Mouse (Mus musculus): ENCODE measurements around the gene Dr1. TPM values are rescaled to one million over a fixed set of nuclear protein-coding genes. Genes with fewer than 3 reads are reported as not detected.
A peak's percentile ranks its signal among the peaks of the same experiment; 100 is the strongest.
"Not testable (repeated sequence)": the region's sequence is repeated elsewhere in the genome, so short reads cannot be mapped to it uniquely, and the experiment has no call there.

Dr1 gene
- polyA plus RNA-seq, 1 experiment from 2014 or later = 23.9 TPM

- WGBS = 31% methylated on average over 9 of the region's 9 CpGs
- Histone ChIP-seq H3K9me3 (replicated peaks) (no peaks in the 10 kb centered on the region), H3K4me1 (replicated peaks) (peaks cover 21% of the 10 kb centered on the region), H3K4me3 (peak overlapping the region; percentile 90), H3K4me2 (peak overlapping the region; percentile 78), H3K27me3 (no peaks in the 10 kb centered on the region), H3K27ac (no peak overlapping the region), H3K36me3 (peaks cover 4% of the 10 kb centered on the region; the same call in 1 of the 2 replicates), H3K9ac (peak overlapping the region; percentile 8; the same call in 1 of the 2 replicates)
- ATAC-seq (replicated peaks; ENCODE audit: insufficient number of reproducible peaks, insufficient read depth, low FRiP score, low read depth) = no peak
These were observed 1.7 kb downstream of the Dr1 start for GRCm38 (mm10) chr5:108270415-108270814.

DNA sequence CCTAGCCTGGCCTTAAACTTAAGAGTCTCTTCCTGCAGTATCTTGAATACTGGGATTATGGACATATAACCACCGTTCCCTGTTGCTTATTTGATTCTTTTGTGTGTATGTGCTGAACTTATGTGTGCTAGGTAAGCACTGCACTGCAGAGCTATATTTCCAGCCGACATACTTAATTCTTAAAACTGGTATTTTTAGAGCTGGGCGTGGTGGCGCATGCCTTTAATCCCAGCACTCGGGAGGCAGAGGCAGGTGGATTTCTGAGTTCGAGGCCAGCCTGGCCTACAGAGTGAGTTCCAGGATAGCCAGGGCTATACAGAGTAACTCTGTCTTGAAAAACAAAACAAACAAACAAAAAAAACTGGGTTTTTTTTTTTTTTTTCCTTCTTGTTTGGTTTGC lies 2.6 kb downstream of the Dr1 start:
- H3K27me3 ChIP-seq; ATAC-seq (replicated peaks; ENCODE audit: insufficient number of reproducible peaks, insufficient read depth, low FRiP score, low read depth); H3K27ac ChIP-seq; H3K9ac ChIP-seq; H3K36me3 ChIP-seq; H3K9me3 ChIP-seq (replicated peaks); H3K4me3 ChIP-seq: not testable (repeated sequence)
- WGBS = 88% methylated on average over 6 of the region's 6 CpGs
- peak overlapping the region; percentile 78 for H3K4me2 ChIP-seq
- peaks cover 21% of the 10 kb centered on the region for H3K4me1 ChIP-seq (replicated peaks)

GRCm38 (mm10) chr5:108286957-108287356 lies 18.3 kb downstream of the Dr1 start:
- H3K27ac ChIP-seq = no peak overlapping the region
- H3K9me3 ChIP-seq (replicated peaks) = no peaks in the 10 kb centered on the region
- no peak for ATAC-seq (replicated peaks; ENCODE audit: insufficient number of reproducible peaks, insufficient read depth, low FRiP score, low read depth)
- H3K4me2 ChIP-seq = no peak overlapping the region
- no peaks in the 10 kb centered on the region for H3K4me1 ChIP-seq (replicated peaks)
- H3K9ac ChIP-seq = no peak overlapping the region
- no peak overlapping the region for H3K4me3 ChIP-seq
- no peaks in the 10 kb centered on the region for H3K27me3 ChIP-seq
- no peaks in the 10 kb centered on the region; the same call in 1 of the 2 replicates for H3K36me3 ChIP-seq
- WGBS = 53% methylated on average over 2 of the region's 2 CpGs

DNA sequence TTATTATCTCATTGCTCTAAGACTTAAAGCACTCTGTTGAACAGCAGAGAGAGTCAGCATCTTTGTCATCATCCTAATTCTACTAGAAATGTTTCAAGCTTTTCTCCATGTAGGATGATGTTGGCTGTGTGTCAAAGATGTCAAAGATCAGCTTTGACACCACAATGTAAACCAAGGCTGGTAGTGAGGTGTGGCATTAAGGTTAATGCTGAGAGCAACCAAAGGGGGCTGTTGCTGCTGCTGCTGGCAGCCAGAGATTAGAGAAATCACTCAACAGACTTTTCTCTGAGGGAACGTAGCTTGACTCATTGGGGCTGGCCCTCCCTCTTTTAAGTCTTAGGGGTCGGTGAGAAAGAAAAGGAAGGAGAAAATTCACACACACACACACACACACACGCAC lies 32.9 kb downstream of the Dr1 start:
- Histone ChIP-seq H3K9me3 (replicated peaks) (no peaks in the 10 kb centered on the region), H3K27me3 (no peaks in the 10 kb centered on the region), H3K9ac (no peak overlapping the region), H3K36me3 (no peaks in the 10 kb centered on the region), H3K27ac (no peak overlapping the region), H3K4me1 (replicated peaks) (no peaks in the 10 kb centered on the region), H3K4me2 (no peak overlapping the region), H3K4me3 (no peak overlapping the region)
- ATAC-seq (replicated peaks; ENCODE audit: insufficient number of reproducible peaks, insufficient read depth, low FRiP score, low read depth) = no peak
- 50% methylated on average over 3 of the region's 3 CpGs for WGBS

- no peaks in the 10 kb centered on the region for H3K9me3 ChIP-seq (replicated peaks)
- peak; percentile 97 for ATAC-seq (replicated peaks; ENCODE audit: insufficient number of reproducible peaks, insufficient read depth, low FRiP score, low read depth)
- H3K36me3 ChIP-seq = peaks cover 2% of the 10 kb centered on the region; the same call in 1 of the 2 replicates
- H3K27ac ChIP-seq = peak within 1 kb of the TSS; percentile 84
- peak within 1 kb of the TSS; percentile 94 for H3K4me3 ChIP-seq
- peak within 1 kb of the TSS; percentile 90 for H3K9ac ChIP-seq
- WGBS = under 1% methylated on average over 55 of the region's 57 CpGs
- no peaks in the 10 kb centered on the region for H3K27me3 ChIP-seq
- H3K4me1 ChIP-seq (replicated peaks) = peaks cover 9% of the 10 kb centered on the region
- H3K4me2 ChIP-seq = peak within 1 kb of the TSS; percentile 80
These were observed 43.7 kb downstream of the Dr1 start, which contains the start of gene Pigg for GRCm38 (mm10) chr5:108312224-108313064. TSS of gene Pigg (plus strand) at chr5:108312609.

DNA sequence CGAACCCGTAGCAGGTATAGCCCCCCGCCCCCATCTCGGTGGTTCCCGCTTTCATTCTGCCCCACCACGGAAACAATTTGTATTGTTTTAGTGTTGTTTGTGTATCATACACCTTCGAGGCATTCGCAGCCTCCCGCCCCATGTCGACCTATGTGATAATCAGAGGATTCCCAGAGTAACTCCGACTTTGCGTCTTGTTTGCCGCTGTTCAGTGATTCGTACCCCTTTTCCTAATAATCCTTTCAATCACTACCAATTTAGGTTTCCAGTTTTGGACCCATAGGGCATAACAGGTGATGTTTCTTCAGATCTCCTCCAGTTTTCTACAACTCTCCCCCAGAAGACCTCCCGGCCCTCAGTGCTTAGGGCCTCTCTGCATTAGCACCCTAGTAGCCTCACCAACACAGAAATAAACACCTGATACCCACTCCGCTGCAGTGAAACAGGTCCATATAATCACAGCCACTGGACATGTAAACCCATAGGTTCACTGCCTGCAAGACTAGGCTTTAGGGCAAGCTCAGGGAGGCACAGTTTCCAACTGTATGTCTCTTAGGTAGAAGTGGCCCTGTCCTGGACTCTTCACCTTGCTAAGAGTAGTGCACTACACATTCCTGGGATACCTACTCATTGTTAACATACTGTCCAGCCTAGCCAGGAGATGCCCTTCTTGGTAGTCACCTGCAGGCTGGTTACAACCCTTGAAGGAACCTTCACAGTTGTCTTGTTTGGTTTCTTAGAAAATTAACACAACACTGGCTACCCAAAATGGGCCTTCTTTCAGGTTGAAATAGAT lies 44.6 kb downstream of the Dr1 start:
- Histone ChIP-seq H3K27me3 (no peaks in the 10 kb centered on the region), H3K9me3 (replicated peaks) (no peaks in the 10 kb centered on the region), H3K4me1 (replicated peaks) (peaks cover 9% of the 10 kb centered on the region), H3K4me2 (peak overlapping the region; percentile 80), H3K4me3 (peak overlapping the region; percentile 94), H3K9ac (peak overlapping the region; percentile 90), H3K36me3 (peaks cover 9% of the 10 kb centered on the region; the same call in 1 of the 2 replicates), H3K27ac (peak overlapping the region; percentile 84)
- 5% methylated on average over 16 of the region's 16 CpGs for WGBS
- no peak for ATAC-seq (replicated peaks; ENCODE audit: insufficient number of reproducible peaks, insufficient read depth, low FRiP score, low read depth)

Other genes starting within 250 kb of the Dr1 start
- gene Mtf2, start 203.2 kb upstream of the Dr1 start, polyA plus RNA-seq (2015; fragmentation: Nextera tagmentation; extraction: Ambion mirVana) = 53.0 and 89.6 TPM in 2 replicates
- 27.3 and 36.6 TPM in 2 replicates for gene Tmed5, start 136.3 kb upstream of the Dr1 start, polyA plus RNA-seq (2015; fragmentation: Nextera tagmentation; extraction: Ambion mirVana)
- 4.4 and 7.4 TPM in 2 replicates for gene Ccdc18, start 136.0 kb upstream of the Dr1 start, polyA plus RNA-seq (2015; fragmentation: Nextera tagmentation; extraction: Ambion mirVana)
- 5.3 and 5.7 TPM in 2 replicates for gene Pigg, start 43.7 kb downstream of the Dr1 start, polyA plus RNA-seq (2015; fragmentation: Nextera tagmentation; extraction: Ambion mirVana)
- gene Gm42517, start 99.0 kb downstream of the Dr1 start, polyA plus RNA-seq (2015; fragmentation: Nextera tagmentation; extraction: Ambion mirVana) = not detected in 2 replicates
- gene Pde6b, start 119.5 kb downstream of the Dr1 start, polyA plus RNA-seq (2015; fragmentation: Nextera tagmentation; extraction: Ambion mirVana) = 0.19 and 0.20 TPM in 2 replicates
- 639 and 1,118 TPM in 2 replicates for gene Atp5k, start 165.6 kb downstream of the Dr1 start, polyA plus RNA-seq (2015; fragmentation: Nextera tagmentation; extraction: Ambion mirVana)
- gene Mfsd7a, start 180.0 kb downstream of the Dr1 start, polyA plus RNA-seq (2015; fragmentation: Nextera tagmentation; extraction: Ambion mirVana) = 0.35 and 0.43 TPM in 2 replicates
- 15.2 and 17.9 TPM in 2 replicates for gene Pcgf3, start 192.3 kb downstream of the Dr1 start, polyA plus RNA-seq (2015; fragmentation: Nextera tagmentation; extraction: Ambion mirVana)

Data from heart, embryonic 15.5 days (tissue).